Mouse (Mus musculus) adrenal gland (tissue): ENCODE results near the gene H2-Q6.
"Not testable (repeated sequence)": the region's sequence is repeated elsewhere in the genome, so short reads cannot be mapped to it uniquely, and the experiment has no call there.

Experiments
- intact Hi-C: fragments of 180-260 bp; cut with DNase I; formaldehyde crosslinking; loops from one replicate; pipeline ENCODE4 v1.15.1; 2025
- long read RNA-seq, 2 experiments: library from polyadenylated mRNA; unstranded; transcript quantifications; one replicate each; pipeline ENCODE4 v2.0.0; 2020; ENCODE audit warnings: borderline replicate concordance in 1 of 2; ENCODE audit not compliant: insufficient replicate concordance in 1 of 2

Gene H2-Q6
- long read RNA-seq, experiment 1, partial matches to known transcripts = 3 of 20 reads
- long read RNA-seq, experiment 1, other reads (novel, unspliced or antisense) = 16 of 20 reads
- long read RNA-seq, experiment 2, partial matches to known transcripts = 1 of 9 reads
- long read RNA-seq, experiment 2, other reads (novel, unspliced or antisense) = 7 of 9 reads

DNA sequence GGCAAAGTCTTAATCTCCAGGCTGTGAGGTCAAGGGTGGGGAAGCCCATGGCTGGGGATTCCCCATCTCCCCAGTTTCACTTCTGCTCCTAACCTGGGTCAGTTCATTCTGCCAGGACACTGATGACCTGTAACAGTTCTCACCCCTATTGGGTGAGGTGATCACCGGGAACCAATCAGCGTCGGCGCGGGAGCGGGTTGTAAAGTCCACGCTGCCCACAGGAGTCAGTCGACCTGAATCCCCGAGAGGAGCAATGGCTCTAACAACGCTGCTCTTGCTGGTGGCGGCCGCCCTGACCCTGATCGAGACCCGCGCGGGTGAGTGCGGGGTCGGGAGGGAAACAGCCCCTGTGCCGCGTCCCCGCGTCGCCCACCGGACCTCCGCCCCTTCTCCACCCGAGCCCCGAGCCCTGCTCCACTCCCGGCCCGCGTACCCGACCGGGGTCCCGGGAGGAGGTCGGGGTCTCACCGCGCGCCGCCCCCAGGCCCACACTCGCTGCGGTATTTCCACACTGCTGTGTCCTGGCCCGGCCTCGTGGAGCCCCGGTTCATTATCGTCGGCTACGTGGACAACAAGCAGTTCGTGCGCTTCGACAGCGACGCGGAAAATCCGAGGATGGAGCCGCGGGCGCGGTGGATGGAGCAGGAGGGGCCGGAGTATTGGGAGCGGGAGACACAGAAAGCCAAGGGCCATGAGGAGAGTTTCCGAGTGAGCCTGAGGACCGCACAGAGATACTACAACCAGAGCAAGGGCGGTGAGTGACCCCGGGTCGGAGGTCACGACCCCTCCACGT is at the start of gene H2-Q6:
H2-Q6 (plus strand) TSS at position 227 of the 793 bp plus-strand sequence.
- intact Hi-C loops = not testable (repeated sequence)

- intact Hi-C loops = no loop called here
Measured at GRCm38 (mm10) chr17:35379369-35379728, 45.3 kb upstream of the H2-Q6 start, which contains the start of gene H2-Q4. Gene H2-Q4, plus strand, starts transcription at chr17:35379617.

DNA sequence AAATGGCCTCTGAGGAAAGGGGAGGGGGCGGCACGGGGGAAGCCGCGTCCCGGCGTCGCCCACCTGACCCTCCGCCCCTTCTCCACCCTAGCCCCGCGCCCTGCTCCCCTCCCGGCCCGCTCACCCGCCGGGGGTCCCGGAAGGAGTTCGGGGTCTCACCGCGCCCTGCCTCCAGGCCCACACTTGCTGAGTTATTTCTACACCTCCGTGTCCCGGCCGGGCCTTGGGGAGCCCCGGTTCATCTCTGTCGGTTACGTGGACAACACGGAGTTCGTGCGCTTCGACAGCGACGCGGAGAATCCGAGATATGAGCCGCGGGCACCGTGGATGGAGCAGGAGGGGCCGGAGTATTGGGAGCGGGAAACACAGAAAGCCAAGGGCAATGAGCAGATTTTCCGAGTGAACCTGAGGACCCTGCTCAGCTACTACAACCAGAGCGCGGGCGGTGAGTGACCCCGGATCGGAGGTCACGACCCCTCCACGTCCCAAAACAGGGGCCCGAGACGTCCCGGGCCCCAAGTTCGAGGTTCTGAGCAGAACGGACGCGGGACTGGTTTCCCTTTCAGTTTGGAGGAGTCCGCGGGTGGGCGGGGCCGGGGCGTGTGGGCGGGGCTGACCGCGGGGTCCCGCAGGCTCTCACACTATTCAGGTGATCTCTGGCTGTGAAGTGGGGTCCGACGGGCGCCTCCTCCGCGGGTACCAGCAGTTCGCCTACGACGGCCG is 44.8 kb upstream of the H2-Q6 start:
- intact Hi-C loops = no loop called here

- intact Hi-C loops = not testable (repeated sequence)
Measured at GRCm38 (mm10) chr17:35389796-35390195, 34.9 kb upstream of the H2-Q6 start.

DNA sequence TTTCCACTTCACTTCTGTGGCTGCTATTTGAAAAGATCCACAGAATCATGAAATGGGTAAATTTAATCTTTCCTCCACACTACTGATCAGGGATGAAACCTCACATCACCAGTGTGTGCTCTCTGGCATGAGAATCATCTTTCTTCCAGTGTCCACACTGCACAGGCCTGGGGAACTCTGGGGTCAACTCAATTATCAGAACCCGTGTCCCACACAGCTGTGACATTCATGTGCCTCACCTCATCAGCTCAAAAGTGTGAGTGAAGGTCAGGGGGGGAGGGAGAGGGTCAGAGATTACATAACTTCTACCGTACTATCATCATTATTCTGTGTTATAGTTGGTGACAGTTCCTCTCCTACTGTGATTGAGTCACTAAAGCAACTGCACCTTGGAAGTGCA is 32.0 kb upstream of the H2-Q6 start:
- intact Hi-C loops = not testable (repeated sequence)

GRCm38 (mm10) chr17:35393864-35394800 is 30.5 kb upstream of the H2-Q6 start:
- intact Hi-C loops = not testable (repeated sequence)

GRCm38 (mm10) chr17:35396956-35397355 is 27.7 kb upstream of the H2-Q6 start:
- intact Hi-C loops = not testable (repeated sequence)

- intact Hi-C loops = not testable (repeated sequence)
Measured at GRCm38 (mm10) chr17:35413057-35413456, 11.6 kb upstream of the H2-Q6 start.

GRCm38 (mm10) chr17:35415273-35416129 is 9.1 kb upstream of the H2-Q6 start:
- intact Hi-C loops = not testable (repeated sequence)

DNA sequence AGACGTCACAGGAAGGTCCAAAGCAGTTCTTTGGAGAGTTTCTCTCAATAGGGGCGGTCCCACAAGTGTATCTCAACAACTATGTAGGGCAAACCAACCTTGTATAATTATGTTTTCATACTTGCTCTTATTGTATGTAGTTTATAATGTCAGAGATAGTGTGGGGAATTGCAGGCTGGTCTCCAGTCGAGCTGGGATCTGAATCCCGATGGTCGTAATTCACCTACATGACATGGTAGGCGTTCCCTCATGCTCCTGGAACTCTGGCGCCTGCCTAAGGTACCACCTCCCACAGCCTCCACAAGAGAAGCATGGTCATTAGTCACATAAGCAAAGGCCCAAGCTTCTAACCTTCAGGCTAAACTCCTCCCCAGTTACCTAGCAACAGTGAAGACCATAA is 5.9 kb upstream of the H2-Q6 start:
- intact Hi-C loops = no loop called here

- intact Hi-C loops = not testable (repeated sequence)
Measured at GRCm38 (mm10) chr17:35419564-35419963, 5.1 kb upstream of the H2-Q6 start.

DNA sequence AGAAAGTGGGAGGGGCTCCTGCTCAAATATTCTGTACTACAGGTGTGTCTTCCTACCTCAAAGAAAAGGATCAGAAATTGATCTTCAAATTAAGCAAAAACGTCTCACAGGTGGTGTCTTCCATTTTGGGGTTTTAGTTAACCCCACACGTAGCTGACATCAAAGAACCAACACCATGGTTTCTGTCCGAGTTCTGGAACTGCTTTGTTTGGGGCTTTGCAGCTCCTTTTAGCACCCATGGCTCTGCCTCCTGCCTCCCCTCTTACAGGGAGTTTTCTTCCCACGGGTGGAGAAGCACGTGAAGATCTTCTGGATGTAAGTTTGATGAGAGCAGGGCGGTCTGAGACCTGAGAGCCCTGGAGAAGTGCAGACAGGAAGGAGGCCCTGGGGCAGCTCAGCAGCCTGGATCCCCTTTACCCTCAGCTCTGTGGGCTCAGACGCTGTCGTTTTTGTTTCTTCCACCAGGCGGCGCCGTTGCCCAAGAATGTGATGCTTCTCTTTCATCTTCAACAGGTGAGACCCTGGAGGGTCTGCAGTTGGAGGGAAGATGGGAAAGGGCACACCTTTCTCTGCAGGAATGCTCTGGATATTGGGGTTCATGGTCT is 4.3 kb upstream of the H2-Q6 start:
- intact Hi-C loops = not testable (repeated sequence)

GRCm38 (mm10) chr17:35421331-35421730 is 3.3 kb upstream of the H2-Q6 start:
- intact Hi-C loops = not testable (repeated sequence)

DNA sequence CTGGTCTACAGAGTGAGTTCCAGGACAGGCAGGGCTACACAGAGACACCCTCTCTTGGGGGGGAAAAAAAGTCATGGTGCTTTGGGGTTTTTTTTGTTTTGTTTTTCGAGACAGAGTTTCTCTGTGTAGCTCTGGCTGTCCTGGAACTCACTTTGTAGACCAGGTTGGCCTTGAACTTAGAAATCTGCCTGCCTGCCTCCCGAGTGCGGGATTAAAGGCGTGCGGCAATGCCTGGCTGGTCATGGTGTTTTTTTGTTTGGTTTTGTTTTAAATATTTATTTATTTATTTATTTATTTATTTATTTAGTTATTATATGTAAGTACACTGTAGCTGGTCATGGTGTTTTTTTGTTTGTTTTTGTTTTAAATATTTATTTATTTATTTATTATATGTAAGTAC is 2.3 kb upstream of the H2-Q6 start:
- intact Hi-C loops = not testable (repeated sequence)

- intact Hi-C loops = not testable (repeated sequence)
Measured at GRCm38 (mm10) chr17:35423131-35423810, 1.4 kb upstream of the H2-Q6 start.

DNA sequence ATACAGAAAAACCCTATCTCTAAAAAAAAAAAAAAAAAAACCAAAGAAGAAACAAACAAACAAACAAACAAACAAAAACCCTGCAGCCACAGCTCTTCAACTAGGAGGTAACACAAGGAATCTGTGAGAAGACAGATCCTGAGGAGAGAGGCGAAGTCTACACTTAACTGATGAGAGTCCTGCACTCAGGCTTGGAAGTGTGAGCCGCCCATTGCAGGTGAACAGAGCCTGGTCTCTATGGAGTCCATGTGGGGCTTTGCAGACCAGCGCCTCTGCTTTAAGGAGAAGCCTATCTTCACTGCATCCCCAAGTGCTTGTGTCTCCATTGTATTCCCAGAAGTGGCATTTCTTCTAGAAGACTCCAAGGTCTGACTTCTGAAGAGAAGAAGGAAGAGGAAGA is 544 bp upstream of the H2-Q6 start:
- intact Hi-C loops = not testable (repeated sequence)

GRCm38 (mm10) chr17:35425474-35425873 is 824 bp downstream of the H2-Q6 start:
- intact Hi-C loops = not testable (repeated sequence)

DNA sequence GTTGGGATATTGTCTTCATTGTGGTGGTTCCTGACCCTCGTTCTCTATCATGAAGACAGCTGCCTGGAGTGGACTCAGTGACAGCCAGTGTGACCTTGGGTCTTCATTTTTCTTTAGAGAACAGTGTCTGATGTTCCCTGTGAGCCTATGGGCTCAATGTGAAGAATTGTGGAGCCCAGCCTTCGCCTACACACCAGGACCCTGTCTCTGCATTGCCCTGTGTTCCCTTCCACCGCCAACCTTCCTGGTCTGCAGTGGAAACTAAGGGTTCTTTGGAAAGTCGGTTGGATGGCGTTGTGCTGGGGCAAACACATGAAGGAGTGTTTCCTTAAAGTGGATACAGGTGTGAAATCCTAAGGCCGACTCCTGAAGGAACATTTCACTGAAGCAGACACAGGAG is 4.2 kb downstream of the H2-Q6 start:
- intact Hi-C loops = not testable (repeated sequence)

DNA sequence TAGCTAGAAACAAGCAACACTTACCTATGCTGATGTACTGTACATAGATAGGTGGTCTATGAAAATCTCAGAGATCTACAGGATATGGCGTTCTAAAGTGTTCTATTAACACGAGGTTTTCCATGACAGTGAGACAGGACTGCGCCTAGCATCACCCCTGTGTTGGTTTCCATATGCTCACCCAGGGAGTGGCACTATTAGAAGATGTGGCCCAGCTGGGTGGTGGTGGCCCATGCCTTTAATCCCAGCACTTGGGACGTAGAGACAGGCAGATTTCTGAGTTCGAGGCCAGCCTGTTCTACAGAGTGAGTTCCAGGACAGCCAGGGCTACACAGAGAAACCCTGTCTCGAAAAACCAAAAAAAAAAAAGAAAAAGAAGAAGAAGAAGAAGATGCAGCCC is 6.0 kb downstream of the H2-Q6 start:
- intact Hi-C loops = not testable (repeated sequence)
